Mouse (Mus musculus) adrenal gland, postnatal 25 days (tissue): ENCODE measurements at regions not wholly inside any gene's neighbourhood (a gene's known extent, or its start where the extent isn't known, plus 50 kb on each side); places are given as distances from the start of the nearest gene placed in this dataset.
"Not testable (repeated sequence)": the region's sequence is repeated elsewhere in the genome, so short reads cannot be mapped to it uniquely, and the experiment has no call there.

Experiments used
- DNase-seq: peaks from one replicate; pipeline ENCODE4 v3.0.0; 2021; ENCODE audit warnings: mixed read lengths

GRCm38 (mm10) chr8:31518903-31519302 is 1909.6 kb upstream of the 5930422O12Rik start:
- DNase-seq: no peak

GRCm38 (mm10) chr8:31520991-31521448 is 1907.5 kb upstream of the 5930422O12Rik start:
- DNase-seq: no peak

DNA sequence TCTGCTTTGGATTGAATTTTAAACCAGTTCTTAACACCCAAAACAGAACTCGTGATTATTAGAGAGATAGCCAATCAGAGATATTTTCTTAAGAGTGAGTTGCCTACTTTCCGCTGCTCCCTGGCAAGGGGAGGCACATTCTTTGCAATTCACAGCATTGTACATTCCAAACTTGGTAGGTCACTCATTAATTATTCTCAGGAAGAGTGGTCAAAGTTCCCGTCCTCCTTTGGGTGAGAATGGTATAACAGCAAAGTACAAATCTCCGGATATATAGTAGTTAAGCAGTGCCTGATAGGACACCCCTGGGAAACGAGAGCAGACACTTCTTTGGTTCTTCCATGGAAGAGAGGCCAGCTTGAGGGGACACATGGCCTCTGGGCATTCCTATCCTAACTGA is 1903.4 kb upstream of the 5930422O12Rik start:
- DNase-seq: no peak

- DNase-seq: no peak
Observed at GRCm38 (mm10) chr8:31539251-31539650, 1889.3 kb upstream of the 5930422O12Rik start.

DNA sequence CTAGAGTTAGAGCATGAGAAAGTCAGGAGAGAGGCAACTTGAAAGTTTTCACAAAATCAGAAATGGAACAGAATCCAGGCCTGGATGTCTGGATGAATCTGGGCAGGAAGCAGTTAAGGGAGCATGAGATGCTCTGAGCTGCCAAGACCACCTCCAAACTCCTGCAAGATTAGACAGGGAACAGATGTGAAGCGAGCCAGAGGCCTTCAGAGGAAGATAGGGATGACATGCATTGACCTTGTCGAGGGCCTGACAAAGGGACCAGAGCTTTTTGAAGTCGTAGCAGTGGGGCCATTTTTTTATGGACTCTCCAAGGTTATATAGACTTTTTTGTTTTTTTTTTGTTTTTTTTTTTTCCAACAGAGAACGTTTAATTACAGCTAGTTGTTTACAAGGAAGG is 1886.9 kb upstream of the 5930422O12Rik start:
- DNase-seq: peak; percentile 10

DNA sequence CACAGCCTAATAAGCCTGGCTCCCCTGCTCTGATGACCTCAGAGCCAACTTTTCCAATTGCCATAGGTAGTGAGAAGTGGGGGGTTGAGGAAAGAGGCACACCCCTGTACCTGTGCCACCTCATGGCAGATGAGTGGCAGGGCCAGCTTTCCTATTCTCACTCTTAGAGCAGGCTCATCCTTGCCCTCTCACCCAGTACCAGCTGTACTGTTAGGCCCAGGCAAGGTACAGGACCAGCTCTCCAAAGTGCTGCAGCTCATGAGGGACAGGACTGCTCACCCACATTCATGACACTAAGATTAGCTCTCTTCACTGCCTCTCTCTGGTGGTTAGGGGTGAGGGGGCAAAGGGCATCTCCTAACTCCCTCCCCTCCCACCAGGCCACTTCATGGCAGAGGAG is 1854.4 kb upstream of the 5930422O12Rik start:
- DNase-seq: no peak

DNA sequence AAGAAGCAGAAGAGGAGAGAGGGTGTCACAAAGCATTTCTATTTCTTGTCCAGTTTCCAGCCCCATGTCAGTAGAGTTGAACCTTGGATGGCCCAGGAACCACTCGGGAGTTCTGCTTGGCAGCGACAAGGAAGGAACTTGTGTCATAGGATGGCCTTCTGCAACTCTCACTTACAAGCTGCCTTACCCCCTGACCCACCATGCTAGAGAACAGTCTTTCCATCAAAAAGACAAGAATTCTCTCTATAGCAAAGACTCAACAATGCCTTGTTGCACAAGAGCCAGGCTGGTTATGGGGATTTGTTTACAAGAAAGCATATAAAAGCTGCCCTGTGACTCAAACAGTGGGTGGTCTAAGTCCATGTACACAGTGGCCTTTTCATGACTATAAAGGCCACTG is 1852.4 kb upstream of the 5930422O12Rik start:
- DNase-seq: no peak

GRCm38 (mm10) chr8:31584661-31585060 is 1843.8 kb upstream of the 5930422O12Rik start:
- DNase-seq: no peak

- DNase-seq: no peak
Observed at GRCm38 (mm10) chr8:31599536-31599935, 1829.0 kb upstream of the 5930422O12Rik start.

- no peak for DNase-seq
Observed at GRCm38 (mm10) chr8:31600979-31601378, 1827.5 kb upstream of the 5930422O12Rik start.

GRCm38 (mm10) chr8:31616501-31616900 is 1812.0 kb upstream of the 5930422O12Rik start:
- DNase-seq: no peak

- DNase-seq: no peak
Observed at GRCm38 (mm10) chr8:31627708-31628107, 1800.8 kb upstream of the 5930422O12Rik start.

DNA sequence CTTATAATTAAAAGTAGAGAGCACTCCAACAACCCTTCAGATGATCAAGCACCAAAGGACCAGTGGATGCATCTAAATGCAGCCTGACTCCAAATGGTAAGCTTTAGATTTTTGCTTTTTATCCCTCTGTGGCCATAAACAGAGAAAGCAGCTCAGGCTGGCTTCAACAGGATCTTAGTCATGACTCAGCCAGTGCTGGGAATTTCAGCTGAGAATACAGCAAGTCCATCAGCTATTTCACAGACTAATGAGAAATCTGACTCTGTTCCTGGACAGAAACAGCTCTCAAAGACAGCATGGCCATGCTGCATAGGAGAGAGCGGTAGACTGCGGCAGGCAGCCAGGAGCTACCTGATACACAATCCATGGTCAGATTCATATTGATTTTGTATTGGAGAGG is 1800.4 kb upstream of the 5930422O12Rik start:
- DNase-seq: no peak

DNA sequence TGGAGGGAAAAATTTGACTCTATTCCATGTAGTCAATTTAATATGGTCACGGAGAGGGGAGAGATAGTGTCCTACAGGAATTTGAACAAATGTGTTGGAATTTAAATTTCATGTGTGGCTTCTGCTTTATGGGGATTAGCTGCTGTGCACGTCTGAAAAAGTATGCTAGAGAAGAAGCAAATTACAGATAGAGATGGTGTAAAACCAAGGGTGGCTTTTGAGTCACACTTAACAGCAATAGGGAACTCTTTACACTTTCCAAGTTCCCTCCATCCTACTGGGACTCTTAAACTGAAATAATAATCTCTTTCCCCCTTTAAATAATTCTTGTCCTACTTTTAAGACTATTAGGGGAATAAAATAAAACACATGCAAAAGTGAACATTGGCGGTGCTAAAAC is 1790.1 kb upstream of the 5930422O12Rik start:
- no peak for DNase-seq

GRCm38 (mm10) chr8:31663717-31664116 is 1764.8 kb upstream of the 5930422O12Rik start:
- DNase-seq: no peak

DNA sequence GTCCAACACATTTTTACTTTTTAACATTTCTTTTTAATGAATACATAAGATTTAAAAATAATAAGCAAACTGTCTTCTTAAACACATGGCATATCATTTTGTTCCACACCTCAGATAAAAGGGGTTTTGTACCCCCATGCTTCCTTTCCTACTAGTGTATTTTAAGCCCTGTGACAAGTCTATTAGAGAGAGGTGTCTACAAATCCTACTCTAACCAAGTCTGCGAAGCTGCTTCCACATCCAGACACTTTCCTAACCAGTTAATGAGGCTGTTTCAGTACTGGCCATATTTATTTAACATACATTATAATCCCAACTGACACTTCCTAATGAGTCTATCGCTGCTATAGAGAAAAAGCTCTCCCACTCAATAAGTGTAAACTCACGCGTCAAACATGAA is 1763.0 kb upstream of the 5930422O12Rik start:
- no peak for DNase-seq

DNA sequence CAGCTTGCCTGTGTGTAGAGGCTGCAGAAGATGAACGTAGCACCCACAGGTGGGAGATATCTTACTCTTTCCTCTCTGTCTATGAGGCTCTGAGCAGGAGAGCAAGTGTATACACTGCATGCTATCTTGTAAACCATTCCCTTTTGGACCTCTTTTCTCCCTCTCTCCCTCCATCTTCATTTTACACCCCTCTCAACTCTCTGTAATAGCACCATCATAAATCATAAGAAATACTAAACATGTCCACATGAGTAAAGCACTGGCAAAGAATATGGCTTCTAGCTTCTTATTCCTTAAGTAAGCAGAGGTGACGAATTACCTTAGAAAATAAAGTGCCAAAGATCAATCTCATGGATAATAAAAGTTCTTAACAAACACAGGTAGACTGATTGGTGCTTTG is 1724.3 kb upstream of the 5930422O12Rik start:
- no peak for DNase-seq

DNA sequence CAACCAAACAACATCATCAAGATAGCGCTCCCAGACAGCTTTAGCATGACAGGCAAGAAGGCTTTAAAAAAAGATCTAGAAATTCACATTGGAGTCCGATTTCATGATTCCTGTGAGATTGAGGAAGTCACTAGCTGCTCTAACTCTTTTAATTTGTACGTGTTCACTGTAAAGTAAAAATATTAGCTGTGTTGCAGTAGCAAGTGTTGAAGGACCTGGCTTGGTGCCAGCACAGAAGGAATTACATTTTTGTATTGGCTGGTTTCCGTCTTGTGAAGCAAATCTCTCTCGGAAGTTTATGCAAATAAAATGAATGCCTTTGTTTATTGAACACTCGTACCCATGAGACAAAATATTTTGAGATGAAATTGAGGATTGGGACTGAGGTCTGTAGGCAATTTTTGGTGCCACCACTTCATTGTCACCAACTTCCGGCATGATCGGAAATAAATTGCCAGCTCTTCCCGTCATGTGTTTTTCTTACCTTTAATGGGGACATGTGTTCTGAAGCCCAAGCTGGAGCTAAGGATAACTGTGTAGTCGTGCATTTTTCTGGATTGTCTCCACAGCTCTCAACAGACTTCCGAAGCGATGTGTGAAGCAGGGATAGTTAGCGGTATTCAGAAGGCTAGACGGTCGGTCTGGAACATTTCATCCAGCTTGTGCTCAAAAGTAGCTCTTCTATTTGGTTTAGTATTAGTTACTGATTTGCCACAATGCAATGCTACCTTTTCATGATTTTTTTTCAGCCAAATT is 1715.0 kb upstream of the 5930422O12Rik start:
- no peak for DNase-seq

DNA sequence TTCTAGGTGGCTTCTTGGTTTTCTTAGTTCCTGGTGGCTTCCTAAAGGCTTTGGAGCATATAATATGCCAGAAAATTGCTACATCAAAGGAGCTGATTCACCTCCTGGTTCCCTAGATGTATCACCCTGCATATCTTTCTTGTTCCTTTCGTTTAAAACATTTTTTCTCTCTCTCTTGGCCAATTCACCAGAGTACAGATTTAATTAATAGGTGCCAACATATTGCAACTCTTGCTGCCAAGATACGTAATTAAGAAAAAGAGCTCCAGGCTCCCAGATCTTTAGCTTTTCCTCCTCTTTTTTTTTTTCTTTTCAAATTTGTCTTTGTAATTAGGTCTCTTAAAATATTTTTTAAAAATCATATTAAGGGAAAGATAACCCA is 1714.4 kb upstream of the 5930422O12Rik start:
- DNase-seq: no peak

- DNase-seq: no peak
Observed at GRCm38 (mm10) chr8:31720021-31720420, 1708.5 kb upstream of the 5930422O12Rik start.

DNA sequence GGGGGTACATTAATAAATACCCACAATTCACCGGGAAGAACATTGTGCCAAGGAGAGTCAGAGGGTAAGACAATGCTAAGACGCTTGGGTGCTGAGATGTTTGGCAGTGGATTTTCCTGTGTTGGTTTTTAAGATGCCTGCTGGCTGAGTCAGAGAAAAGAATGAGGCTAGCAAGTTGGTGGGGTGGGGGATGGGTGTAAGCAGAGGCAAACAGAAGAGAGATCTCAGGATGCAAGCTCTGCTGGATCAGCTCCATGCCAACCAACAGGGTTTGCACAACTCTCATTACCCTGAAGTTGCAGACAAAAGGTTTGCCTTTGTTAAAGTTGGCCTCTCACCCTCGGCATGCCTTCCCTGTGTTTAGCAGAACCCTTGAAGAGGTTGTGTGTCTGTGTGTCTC is 1707.9 kb upstream of the 5930422O12Rik start:
- peak; percentile 5 for DNase-seq

GRCm38 (mm10) chr8:31725430-31725829 is 1703.1 kb upstream of the 5930422O12Rik start:
- DNase-seq: no peak

DNA sequence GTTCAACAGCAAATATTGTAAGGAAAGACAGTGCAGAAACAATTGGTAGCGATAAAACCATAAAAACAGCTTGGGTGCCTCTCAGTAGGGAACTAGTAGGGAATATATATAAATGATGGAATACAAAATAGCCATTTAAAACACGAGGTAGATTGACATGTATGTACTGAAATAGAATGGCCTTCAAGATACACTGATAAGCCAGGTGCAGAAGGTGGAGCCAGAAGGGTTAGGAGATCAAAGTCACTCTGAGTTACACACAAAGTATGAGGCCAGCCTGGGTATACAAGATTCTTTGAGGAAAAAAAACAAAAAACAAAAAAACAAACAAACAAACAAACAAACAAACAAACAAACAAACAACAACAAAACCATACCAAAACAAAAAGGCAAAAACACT is 1692.9 kb upstream of the 5930422O12Rik start:
- DNase-seq: no peak

GRCm38 (mm10) chr8:31737314-31737713 is 1691.2 kb upstream of the 5930422O12Rik start:
- DNase-seq: not testable (repeated sequence)

GRCm38 (mm10) chr8:31746855-31747254 is 1681.7 kb upstream of the 5930422O12Rik start:
- DNase-seq: no peak
